Mouse (Mus musculus): Measurements from ENCODE around the gene Npas3.

GRCm38 (mm10) chr12:53320526-53320925 is 72.0 kb downstream of the Npas3 start:
- TF ChIP-seq MAX (IDR thresholded peaks at IDR 0.05) = no peak
- no peak for TF ChIP-seq CTCF (IDR thresholded peaks at IDR 0.05; ENCODE audit: control insufficient read depth, insufficient read depth, insufficient read length)

Data from C2C12 (cell line).